Mouse (Mus musculus) heart, embryonic 11.5 days (tissue): ENCODE measurements at regions not wholly inside any gene's neighbourhood (a gene's known extent, or its start where the extent isn't known, plus 50 kb on each side); places are given as distances from the start of the nearest gene placed in this dataset.

Experiments used
- ATAC-seq: fragments of 200-750 bp; cut with Nextera tagmentation; replicated peaks from 2 replicates; pipeline ENCODE4 v1.8.0; 2017; ENCODE audit warnings: moderate library complexity; ENCODE audit not compliant: insufficient number of reproducible peaks, low FRiP score, low TSS enrichment
- H3K27ac ChIP-seq: fragments of 300-500 bp; sonication (generic); 2 replicates; pipeline ENCODE4 v1.5.1; 2014; ENCODE audit warnings: mild to moderate bottlenecking, low read depth, low read length
- H3K27me3 ChIP-seq: fragments of 300-500 bp; sonication (generic); 2 replicates; pipeline ENCODE4 v1.6.1; 2014; ENCODE audit warnings: mild to moderate bottlenecking, low read length, mixed read lengths; ENCODE audit not compliant: control insufficient read depth, insufficient read depth
- H3K36me3 ChIP-seq: fragments of 300-500 bp; sonication (generic); 2 replicates; pipeline ENCODE4 v1.6.1; 2014; ENCODE audit warnings: mild to moderate bottlenecking, low read length, moderate library complexity, mixed read lengths; ENCODE audit not compliant: control insufficient read depth, insufficient read depth
- H3K4me1 ChIP-seq: fragments of 300-500 bp; sonication (generic); 2 replicates; pipeline ENCODE4 v1.6.1; 2014; ENCODE audit warnings: low read length; ENCODE audit not compliant: control insufficient read depth, insufficient read depth
- H3K4me2 ChIP-seq: fragments of 300-500 bp; sonication (generic); 2 replicates; pipeline ENCODE4 v1.6.1; 2014; ENCODE audit warnings: mild to moderate bottlenecking, moderate library complexity
- H3K4me3 ChIP-seq: fragments of 300-500 bp; sonication (generic); 2 replicates; pipeline ENCODE4 v1.5.1; 2014; ENCODE audit warnings: low read depth, low read length
- H3K9ac ChIP-seq: fragments of 300-500 bp; sonication (generic); 2 replicates; pipeline ENCODE4 v1.6.1; 2014; ENCODE audit warnings: mild to moderate bottlenecking, low read depth, low read length, moderate library complexity
- H3K9me3 ChIP-seq: fragments of 300-500 bp; sonication (generic); replicated peaks from 2 replicates; pipeline ENCODE4 v1.6.1; 2016; ENCODE audit warnings: low read length; ENCODE audit not compliant: control insufficient read depth
- WGBS: fragments of 180-500 bp; shearing (Covaris S2); extraction: QIAGEN DNeasy Blood & Tissue Kit; methylation state at CpG from one replicate; pipeline ENCODE4 v1.1.7; 2014; ENCODE audit not compliant: insufficient replicate concordance; 5-methylcytosine and 5-hydroxymethylcytosine counted together

GRCm38 (mm10) chr1:76065783-76066182 is 519.7 kb downstream of the Slc4a3 start:
- no peaks in the 10 kb centered on the region for H3K36me3 ChIP-seq
- WGBS, result 72% methylated on average over 6 of the region's 6 CpGs
- no peak overlapping the region for H3K4me3 ChIP-seq
- no peaks in the 10 kb centered on the region for H3K9me3 ChIP-seq
- H3K4me2 ChIP-seq, result no peak overlapping the region
- no peak overlapping the region for H3K27ac ChIP-seq
- H3K9ac ChIP-seq, result no peak overlapping the region
- ATAC-seq, result no peak
- no peaks in the 10 kb centered on the region for H3K27me3 ChIP-seq
- H3K4me1 ChIP-seq, result peaks cover under 1% of the 10 kb centered on the region; the same call in 1 of the 2 replicates

- Histone ChIP-seq H3K36me3 (no peaks in the 10 kb centered on the region), H3K9ac (no peak overlapping the region), H3K4me1 (peaks cover 9% of the 10 kb centered on the region), H3K4me2 (no peak overlapping the region), H3K27me3 (no peaks in the 10 kb centered on the region), H3K9me3 (no peaks in the 10 kb centered on the region), H3K4me3 (no peak overlapping the region), H3K27ac (no peak overlapping the region)
- ATAC-seq, result no peak
- 59% methylated on average over 16 of the region's 16 CpGs for WGBS
Measured at GRCm38 (mm10) chr1:76070831-76071321, 524.8 kb downstream of the Slc4a3 start.

GRCm38 (mm10) chr1:76075213-76075612 is 529.1 kb downstream of the Slc4a3 start:
- no peaks in the 10 kb centered on the region for H3K9me3 ChIP-seq
- no peak overlapping the region for H3K4me2 ChIP-seq
- no peak overlapping the region for H3K9ac ChIP-seq
- H3K4me3 ChIP-seq, result no peak overlapping the region
- no peak overlapping the region for H3K27ac ChIP-seq
- peaks cover 9% of the 10 kb centered on the region for H3K4me1 ChIP-seq
- no peaks in the 10 kb centered on the region for H3K36me3 ChIP-seq
- H3K27me3 ChIP-seq, result no peaks in the 10 kb centered on the region
- WGBS, result 48% methylated on average over 3 of the region's 3 CpGs
- no peak for ATAC-seq

GRCm38 (mm10) chr1:76075685-76076455 is 529.8 kb downstream of the Slc4a3 start:
- no peaks in the 10 kb centered on the region for H3K36me3 ChIP-seq
- H3K9ac ChIP-seq, result no peak overlapping the region
- H3K9me3 ChIP-seq, result no peaks in the 10 kb centered on the region
- no peak overlapping the region for H3K27ac ChIP-seq
- ATAC-seq, result no peak
- H3K27me3 ChIP-seq, result no peaks in the 10 kb centered on the region
- H3K4me1 ChIP-seq, result peaks cover 8% of the 10 kb centered on the region
- 67% methylated on average over 10 of the region's 10 CpGs for WGBS
- H3K4me2 ChIP-seq, result no peak overlapping the region
- no peak overlapping the region for H3K4me3 ChIP-seq

- Histone ChIP-seq H3K4me3 (no peak overlapping the region), H3K27ac (no peak overlapping the region), H3K9me3 (no peaks in the 10 kb centered on the region), H3K27me3 (no peaks in the 10 kb centered on the region), H3K9ac (no peak overlapping the region), H3K36me3 (no peaks in the 10 kb centered on the region), H3K4me1 (peaks cover 5% of the 10 kb centered on the region; the same call in 1 of the 2 replicates), H3K4me2 (no peak overlapping the region)
- no peak for ATAC-seq
- 74% methylated on average over 6 of the region's 6 CpGs for WGBS
Measured at GRCm38 (mm10) chr1:76080241-76080640, 534.2 kb downstream of the Slc4a3 start.

GRCm38 (mm10) chr1:76081700-76082099 is 535.6 kb downstream of the Slc4a3 start:
- Histone ChIP-seq H3K4me1 (peaks cover 3% of the 10 kb centered on the region; the same call in 1 of the 2 replicates), H3K36me3 (no peaks in the 10 kb centered on the region), H3K9me3 (no peaks in the 10 kb centered on the region), H3K27ac (no peak overlapping the region), H3K4me2 (no peak overlapping the region), H3K27me3 (no peaks in the 10 kb centered on the region), H3K9ac (no peak overlapping the region), H3K4me3 (no peak overlapping the region)
- ATAC-seq, result no peak
- whole genome bisulfite sequencing, result 55% methylated on average over 4 of the region's 4 CpGs

GRCm38 (mm10) chr1:76083273-76084036 is 537.4 kb downstream of the Slc4a3 start:
- 53% methylated on average over 3 of the region's 3 CpGs for WGBS
- H3K36me3 ChIP-seq, result no peaks in the 10 kb centered on the region
- H3K4me2 ChIP-seq, result no peak overlapping the region
- peak overlapping the region; percentile 87 for H3K27ac ChIP-seq
- H3K27me3 ChIP-seq, result no peaks in the 10 kb centered on the region
- no peak overlapping the region for H3K9ac ChIP-seq
- H3K4me3 ChIP-seq, result no peak overlapping the region
- 0 out of 2 replicates have a peak, but pooled peaks have one; percentile 35 for ATAC-seq
- H3K4me1 ChIP-seq, result peaks cover 3% of the 10 kb centered on the region; the same call in 1 of the 2 replicates
- no peaks in the 10 kb centered on the region for H3K9me3 ChIP-seq

- Histone ChIP-seq H3K4me1 (no peaks in the 10 kb centered on the region), H3K36me3 (no peaks in the 10 kb centered on the region), H3K9me3 (no peaks in the 10 kb centered on the region), H3K4me3 (no peak overlapping the region), H3K4me2 (no peak overlapping the region), H3K9ac (no peak overlapping the region), H3K27me3 (no peaks in the 10 kb centered on the region), H3K27ac (no peak overlapping the region)
- 66% methylated on average over 5 of the region's 5 CpGs for WGBS
- ATAC-seq, result no peak
Measured at GRCm38 (mm10) chr1:76091031-76091430, 545.0 kb downstream of the Slc4a3 start.
